Mouse (Mus musculus) layer of hippocampus, adult 6 months (tissue): Measurements from ENCODE around the gene Gbx2. TPM values are rescaled to one million over a fixed set of nuclear protein-coding genes. Genes with fewer than 3 reads are reported as not detected.

ENCODE experiments used
- long read RNA-seq, 2 experiments: library from polyadenylated mRNA; unstranded; transcript quantifications; one replicate each; pipeline ENCODE4 v2.0.0; 2019 to 2020
- polyA plus RNA-seq: library from polyadenylated mRNA; unstranded; fragments of <200 nt; fragmentation: Nextera tagmentation; gene quantifications from 2 replicates; pipeline ENCODE4 v1.2.3, GENCODE M21; 2021

The Gbx2 gene
- polyA plus RNA-seq, result not detected in 2 replicates
- long read RNA-seq, experiment 1, result 0 reads
- long read RNA-seq, experiment 2, result 0 reads

DNA sequence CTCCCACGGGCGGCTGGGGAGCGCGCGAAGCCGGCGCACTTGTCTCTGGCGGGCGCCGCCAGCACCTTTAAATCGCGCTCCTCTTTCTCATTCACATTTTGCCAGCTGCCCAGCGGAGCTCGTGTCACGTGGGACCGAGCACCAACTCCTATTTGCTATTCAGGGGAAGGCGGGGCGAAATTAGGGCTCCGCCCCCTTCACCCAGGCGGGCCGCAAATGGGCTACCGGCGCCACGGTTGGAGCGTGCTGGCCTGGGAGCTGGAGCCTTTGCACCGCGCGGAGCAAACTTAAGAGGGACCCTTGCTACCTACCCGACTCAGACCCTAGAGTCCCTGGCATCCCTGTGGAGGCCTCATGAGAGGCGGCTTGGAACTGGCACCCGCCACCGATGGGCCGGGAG is at the start of gene Gbx2:
Gene Gbx2, minus strand, starts transcription at position 60 of the 400 bp plus-strand sequence.

Other genes with a start within 250 kb of the Gbx2 start
- 1.6 and 2.5 TPM in 2 replicates for gene Asb18, start 83.5 kb upstream of the Gbx2 start, polyA plus RNA-seq
- gene Iqca, start 222.2 kb upstream of the Gbx2 start, polyA plus RNA-seq, result 2.4 and 3.2 TPM in 2 replicates